Mouse (Mus musculus) spleen, postnatal 14 days (tissue): Measurements from ENCODE around the gene Smpd2.

ENCODE experiments used
- DNase-seq, 2 experiments: peaks; one replicate each; pipeline ENCODE4 v3.0.0; 2021 to 2022; ENCODE audit warnings: low spot score in 2 of 2

Smpd2 gene

GRCm38 (mm10) chr10:41488877-41489276 lies 1.3 kb downstream of the Smpd2 start:
- DNase-seq = no peak

- DNase-seq = no peak
These were observed 3.5 kb downstream of the Smpd2 start for GRCm38 (mm10) chr10:41486506-41487170.

- DNase-seq = no peak
These were observed 4.4 kb downstream of the Smpd2 start for GRCm38 (mm10) chr10:41485778-41486177.

- DNase-seq = no peak
These were observed 7.7 kb downstream of the Smpd2 start for GRCm38 (mm10) chr10:41482446-41482845.

- DNase-seq = no peak
These were observed 9.0 kb downstream of the Smpd2 start for GRCm38 (mm10) chr10:41480938-41481880.

- DNase-seq = no peak
These were observed 10.2 kb downstream of the Smpd2 start for GRCm38 (mm10) chr10:41479961-41480360.

- peak in 1 of 2 experiments; percentile 16 for DNase-seq
These were observed 12.6 kb downstream of the Smpd2 start for GRCm38 (mm10) chr10:41477278-41478181.

- DNase-seq = no peak
These were observed 13.2 kb downstream of the Smpd2 start for GRCm38 (mm10) chr10:41477018-41477277.

GRCm38 (mm10) chr10:41476171-41477017 lies 13.8 kb downstream of the Smpd2 start, which contains the start of gene Mical1:
TSS of gene Mical1 (plus strand) at chr10:41476314.
- DNase-seq = peak; percentile 44 to 65

GRCm38 (mm10) chr10:41474981-41475391 lies 15.2 kb downstream of the Smpd2 start:
- DNase-seq = no peak

GRCm38 (mm10) chr10:41473782-41474468 lies 16.2 kb downstream of the Smpd2 start:
- peak in 1 of 2 experiments; percentile 13 for DNase-seq

GRCm38 (mm10) chr10:41472962-41473481 lies 17.1 kb downstream of the Smpd2 start:
- no peak for DNase-seq

- DNase-seq = no peak
These were observed 17.6 kb downstream of the Smpd2 start for GRCm38 (mm10) chr10:41472534-41472933.

- DNase-seq = no peak
These were observed 19.5 kb downstream of the Smpd2 start for GRCm38 (mm10) chr10:41470693-41471092.

- no peak for DNase-seq
These were observed 22.8 kb downstream of the Smpd2 start for GRCm38 (mm10) chr10:41467325-41467724.

GRCm38 (mm10) chr10:41464401-41464955 lies 25.7 kb downstream of the Smpd2 start:
- DNase-seq = no peak

- DNase-seq = no peak
These were observed 29.0 kb downstream of the Smpd2 start for GRCm38 (mm10) chr10:41461057-41461722.

GRCm38 (mm10) chr10:41460501-41460900 lies 29.7 kb downstream of the Smpd2 start:
- no peak for DNase-seq

- no peak for DNase-seq
These were observed 30.2 kb downstream of the Smpd2 start for GRCm38 (mm10) chr10:41459990-41460389.
